Mouse (Mus musculus): Measurements from ENCODE around the gene Topaz1.

Gene Topaz1

GRCm38 (mm10) chr9:122747060-122747459, at the start of gene Topaz1:
Topaz1 (plus strand) TSS chr9:122747346.
- DNase-seq (ENCODE audit: low read depth, low spot score), result no peak

GRCm38 (mm10) chr9:122701817-122702216, 45.3 kb upstream of the Topaz1 start:
- DNase-seq (ENCODE audit: low read depth, low spot score), result no peak

GRCm38 (mm10) chr9:122713836-122714235, 33.3 kb upstream of the Topaz1 start:
- no peak for DNase-seq (ENCODE audit: low read depth, low spot score)

GRCm38 (mm10) chr9:122715046-122715445, 32.1 kb upstream of the Topaz1 start:
- DNase-seq (ENCODE audit: low read depth, low spot score), result no peak

- DNase-seq (ENCODE audit: low read depth, low spot score), result no peak
These were observed 30.8 kb upstream of the Topaz1 start for GRCm38 (mm10) chr9:122716131-122716921.

GRCm38 (mm10) chr9:122722296-122722695, 24.9 kb upstream of the Topaz1 start:
- no peak for DNase-seq (ENCODE audit: low read depth, low spot score)

GRCm38 (mm10) chr9:122725046-122725765, 21.9 kb upstream of the Topaz1 start:
- DNase-seq (ENCODE audit: low read depth, low spot score), result no peak

- DNase-seq (ENCODE audit: low read depth, low spot score), result peak; percentile 8
These were observed 17.6 kb upstream of the Topaz1 start for GRCm38 (mm10) chr9:122729500-122729899.

- no peak for DNase-seq (ENCODE audit: low read depth, low spot score)
These were observed 14.9 kb upstream of the Topaz1 start for GRCm38 (mm10) chr9:122732126-122732810.

GRCm38 (mm10) chr9:122733222-122733621, 13.9 kb upstream of the Topaz1 start:
- DNase-seq (ENCODE audit: low read depth, low spot score), result no peak

- no peak for DNase-seq (ENCODE audit: low read depth, low spot score)
These were observed 12.2 kb upstream of the Topaz1 start for GRCm38 (mm10) chr9:122734934-122735333.

GRCm38 (mm10) chr9:122736001-122736400, 11.1 kb upstream of the Topaz1 start:
- DNase-seq (ENCODE audit: low read depth, low spot score), result no peak

- DNase-seq (ENCODE audit: low read depth, low spot score), result peak; percentile 30
These were observed 10.4 kb upstream of the Topaz1 start for GRCm38 (mm10) chr9:122736742-122737141.

- no peak for DNase-seq (ENCODE audit: low read depth, low spot score)
These were observed 1.3 kb upstream of the Topaz1 start for GRCm38 (mm10) chr9:122745879-122746278.

- no peak for DNase-seq (ENCODE audit: low read depth, low spot score)
These were observed 10.5 kb downstream of the Topaz1 start for GRCm38 (mm10) chr9:122757614-122758013.

GRCm38 (mm10) chr9:122760111-122760510, 13.0 kb downstream of the Topaz1 start:
- DNase-seq (ENCODE audit: low read depth, low spot score), result no peak

GRCm38 (mm10) chr9:122785231-122785630, 38.1 kb downstream of the Topaz1 start:
- DNase-seq (ENCODE audit: low read depth, low spot score), result no peak

- no peak for DNase-seq (ENCODE audit: low read depth, low spot score)
These were observed 39.4 kb downstream of the Topaz1 start for GRCm38 (mm10) chr9:122786534-122786933.

- DNase-seq (ENCODE audit: low read depth, low spot score), result peak; percentile 50
These were observed 58.1 kb downstream of the Topaz1 start, which contains the start of gene Tcaim for GRCm38 (mm10) chr9:122805053-122805844. Tcaim (plus strand) TSS chr9:122805539.

- no peak for DNase-seq (ENCODE audit: low read depth, low spot score)
These were observed 58.7 kb downstream of the Topaz1 start for GRCm38 (mm10) chr9:122805845-122806341.

- no peak for DNase-seq (ENCODE audit: low read depth, low spot score)
These were observed 60.0 kb downstream of the Topaz1 start for GRCm38 (mm10) chr9:122807186-122807585.

All from c-Kit-negative CD71-positive TER-119-positive erythroid progenitor cells, embryonic 14.5 days (primary cell).